In genomic region chr3:79270980-79271555, GRCm38 (mm10) we compare ENCODE assay signal across 22 mouse cellular contexts. TPM values are rescaled to one million over a fixed set of nuclear protein-coding genes. Genes with fewer than 3 reads are reported as not detected.
DNase-seq lines count a peak whose midpoint lies in the region; ATAC-seq lines count a peak whose summit lies in the region.
"Had no signal": no experiment of that assay in that cellular context is flagged by ENCODE, and none has a peak within 500 bp of the region (broad histone marks: within the 10 kb centered on the region; RNA-seq: fewer than 3 reads in every experiment).

No protein-coding gene starts in this region.

- intact Hi-C loops in heart, postnatal 10 days (cut with DNase I) = no loop called here

- no peaks in the 10 kb centered on the region for H3K9me3 ChIP-seq in forebrain, embryonic 13.5 days (replicated peaks)
- H3K9me3 ChIP-seq in forebrain, embryonic 10.5 days = no peaks in the 10 kb centered on the region
- no peaks in the 10 kb centered on the region for H3K9me3 ChIP-seq in neural tube, embryonic 12.5 days
- no peaks in the 10 kb centered on the region for H3K9me3 ChIP-seq in midbrain, embryonic 14.5 days (ENCODE audit: control insufficient read depth, low read length)
- no peaks in the 10 kb centered on the region for H3K9me3 ChIP-seq in kidney, embryonic 14.5 days (ENCODE audit: control insufficient read depth, low read length)
- H3K9me3 ChIP-seq: embryonic facial prominence, embryonic 15.5 days; G1E; heart, embryonic 10.5 days had no signal

- H3K36me3 ChIP-seq in forebrain, embryonic 13.5 days (ENCODE audit: poor library complexity, severe bottlenecking) = no peaks in the 10 kb centered on the region
- peaks cover 3% of the 10 kb centered on the region; the same call in 1 of the 2 replicates for H3K36me3 ChIP-seq in forebrain, embryonic 10.5 days (replicated peaks)
- no peaks in the 10 kb centered on the region for H3K36me3 ChIP-seq in neural tube, embryonic 12.5 days
- H3K36me3 ChIP-seq in midbrain, embryonic 14.5 days (ENCODE audit: control insufficient read depth, insufficient read depth, low read length) = no peaks in the 10 kb centered on the region
- H3K36me3 ChIP-seq in kidney, embryonic 14.5 days (ENCODE audit: control insufficient read depth, insufficient read depth, low read length) = no peaks in the 10 kb centered on the region
- H3K36me3 ChIP-seq: embryonic facial prominence, embryonic 15.5 days; heart, embryonic 10.5 days had no signal

- WGBS in forebrain, embryonic 13.5 days = 39% methylated on average over 12 of the region's 12 CpGs
- WGBS in forebrain, embryonic 10.5 days = 85% methylated on average over 12 of the region's 12 CpGs
- 68% methylated on average over 12 of the region's 12 CpGs for WGBS in neural tube, embryonic 12.5 days
- WGBS in midbrain, embryonic 14.5 days = 47% methylated on average over 12 of the region's 12 CpGs
- 86% methylated on average over 12 of the region's 12 CpGs for WGBS in kidney, embryonic 14.5 days

- no peak for DNase-seq in forebrain, embryonic 10.5 days (ENCODE audit: extremely low spot score, low spot score)
- DNase-seq in neural tube, embryonic 10.5 days (ENCODE audit: extremely low spot score, low spot score) = no peak
- peak; percentile 59 for DNase-seq in midbrain, embryonic 14.5 days
- no peak for DNase-seq in kidney, adult 11 months
- no peak for DNase-seq in heart, postnatal 10 days
- DNase-seq: adrenal gland, postnatal 14 days; cerebellum, adult 18-20 months; cerebellum, postnatal 36 days; kidney, adult 8-10 months; kidney, postnatal 4 days; layer of hippocampus, postnatal 36 days; left cerebral cortex, postnatal 4 days; lung, adult 18-20 months; lung, postnatal 14 days; right cerebral cortex, adult 18-20 months had no signal

- H3K27me3 ChIP-seq in forebrain, embryonic 13.5 days = no peaks in the 10 kb centered on the region
- no peaks in the 10 kb centered on the region for H3K27me3 ChIP-seq in forebrain, embryonic 10.5 days (ENCODE audit: poor library complexity, severe bottlenecking)
- no peaks in the 10 kb centered on the region for H3K27me3 ChIP-seq in neural tube, embryonic 12.5 days (replicated peaks)
- H3K27me3 ChIP-seq in midbrain, embryonic 14.5 days (ENCODE audit: control insufficient read depth, insufficient read depth, low read length) = no peaks in the 10 kb centered on the region
- no peaks in the 10 kb centered on the region for H3K27me3 ChIP-seq in kidney, embryonic 14.5 days (ENCODE audit: control insufficient read depth, insufficient read depth, low read length)
- H3K27me3 ChIP-seq: embryonic facial prominence, embryonic 15.5 days had no signal

- 0 out of 2 replicates have a peak overlapping the region, but pooled peaks have one; percentile 26 for H3K9ac ChIP-seq in forebrain, embryonic 13.5 days
- no peak overlapping the region for H3K9ac ChIP-seq in neural tube, embryonic 12.5 days
- no peak overlapping the region; the same call in 1 of the 2 replicates for H3K9ac ChIP-seq in midbrain, embryonic 14.5 days (replicated peaks; ENCODE audit: low read length)
- no peak overlapping the region for H3K9ac ChIP-seq in kidney, embryonic 14.5 days (ENCODE audit: low read depth, low read length)
- H3K9ac ChIP-seq: embryonic facial prominence, embryonic 15.5 days had no signal

- H3K4me3 ChIP-seq in forebrain, embryonic 13.5 days = no peak overlapping the region
- H3K4me3 ChIP-seq in forebrain, embryonic 10.5 days = no peak overlapping the region
- no peak overlapping the region for H3K4me3 ChIP-seq in neural tube, embryonic 12.5 days
- H3K4me3 ChIP-seq in midbrain, embryonic 14.5 days (replicated peaks; ENCODE audit: low read depth, low read length) = no peak overlapping the region
- H3K4me3 ChIP-seq in kidney, embryonic 14.5 days (ENCODE audit: low read length) = no peak overlapping the region
- H3K4me3 ChIP-seq: embryonic facial prominence, embryonic 15.5 days; heart, embryonic 10.5 days had no signal

- peaks cover 41% of the 10 kb centered on the region for H3K4me1 ChIP-seq in forebrain, embryonic 13.5 days
- peaks cover 42% of the 10 kb centered on the region for H3K4me1 ChIP-seq in forebrain, embryonic 10.5 days
- peaks cover 19% of the 10 kb centered on the region for H3K4me1 ChIP-seq in neural tube, embryonic 12.5 days
- peaks cover 12% of the 10 kb centered on the region for H3K4me1 ChIP-seq in midbrain, embryonic 14.5 days (ENCODE audit: control insufficient read depth, insufficient read depth, low read length)
- peaks cover 11% of the 10 kb centered on the region; the same call in 1 of the 2 replicates for H3K4me1 ChIP-seq in kidney, embryonic 14.5 days (ENCODE audit: control insufficient read depth, insufficient read depth, low read length)

- peak overlapping the region; percentile 14 for H3K4me2 ChIP-seq in forebrain, embryonic 13.5 days
- H3K4me2 ChIP-seq in neural tube, embryonic 12.5 days (replicated peaks) = no peak overlapping the region
- peak overlapping the region; percentile 15; the same call in 1 of the 2 replicates for H3K4me2 ChIP-seq in midbrain, embryonic 14.5 days (ENCODE audit: low read length)
- no peak overlapping the region for H3K4me2 ChIP-seq in kidney, embryonic 14.5 days (replicated peaks; ENCODE audit: low read depth, low read length)
- H3K4me2 ChIP-seq: embryonic facial prominence, embryonic 15.5 days; liver, embryonic 11.5 days had no signal

- H3K27ac ChIP-seq in forebrain, embryonic 13.5 days = peak overlapping the region; percentile 63
- no peak overlapping the region for H3K27ac ChIP-seq in forebrain, embryonic 10.5 days
- no peak overlapping the region for H3K27ac ChIP-seq in neural tube, embryonic 12.5 days
- peak overlapping the region; percentile 57 for H3K27ac ChIP-seq in midbrain, embryonic 14.5 days (replicated peaks; ENCODE audit: low read depth, low read length)
- no peak overlapping the region for H3K27ac ChIP-seq in kidney, embryonic 14.5 days (ENCODE audit: low read depth, low read length)
- H3K27ac ChIP-seq: embryonic facial prominence, embryonic 15.5 days; heart, embryonic 10.5 days had no signal

- ATAC-seq in forebrain, embryonic 13.5 days = peak; percentile 55
- 0 out of 2 replicates have a peak, but pooled peaks have one; percentile 22 for ATAC-seq in neural tube, embryonic 12.5 days (ENCODE audit: low FRiP score, low read depth)
- peak; percentile 50; the same call in 1 of the 2 replicates for ATAC-seq in midbrain, embryonic 14.5 days (ENCODE audit: low FRiP score, low TSS enrichment)
- ATAC-seq in kidney, embryonic 14.5 days (ENCODE audit: low FRiP score, low TSS enrichment) = no peak

RNA-seq across cellular contexts. Expression of gene Rapgef2, which starts 15.2 kb away (rescaled TPM):
- polyA plus RNA-seq in forebrain, embryonic 13.5 days (2015; fragmentation: Nextera tagmentation; extraction: Ambion mirVana) = 7.5 and 7.7 TPM in 2 replicates
- polyA plus RNA-seq in forebrain, embryonic 10.5 days (2016; fragmentation: Nextera tagmentation; extraction: Ambion mirVana) = 4.4 and 5.2 TPM in 2 replicates
- polyA plus RNA-seq in neural tube, embryonic 12.5 days (2016; fragmentation: Nextera tagmentation; extraction: Ambion mirVana) = 8.6 and 8.9 TPM in 2 replicates
- 14.8 and 15.2 TPM in 2 replicates for polyA plus RNA-seq in midbrain, embryonic 14.5 days (2014; fragmentation: Nextera tagmentation; extraction: Ambion mirVana)
- polyA plus RNA-seq in kidney, embryonic 14.5 days (2014; fragmentation: Nextera tagmentation; extraction: Ambion mirVana) = 6.1 and 9.0 TPM in 2 replicates
- total RNA-seq in heart, postnatal 10 days (2021) = 10 to 100 TPM; 40.2 to 51.6 TPM

Comparison
In these comparisons a context has a peak if more than half of its experiments do, and no peak if none do; other contexts are left out.
1. H3K27ac ChIP-seq: peak in forebrain, embryonic 13.5 days (single experiment) and midbrain, embryonic 14.5 days (single experiment); none in forebrain, embryonic 10.5 days (single experiment), neural tube, embryonic 12.5 days (single experiment) and kidney, embryonic 14.5 days (single experiment).
2. H3K4me2 ChIP-seq: peak in forebrain, embryonic 13.5 days (single experiment) and midbrain, embryonic 14.5 days (single experiment); none in neural tube, embryonic 12.5 days (single experiment) and kidney, embryonic 14.5 days (single experiment).